Mouse (Mus musculus) limb, embryonic 13.5 days (tissue): ENCODE results near the gene Foxl1. TPM values are rescaled to one million over a fixed set of nuclear protein-coding genes. Genes with fewer than 3 reads are reported as not detected.

Experiments used
- ATAC-seq: fragments of 200-750 bp; cut with Nextera tagmentation; 2 replicates; pipeline ENCODE4 v1.8.0; 2017; ENCODE audit warnings: low read depth, moderate number of reproducible peaks, moderate TSS enrichment; ENCODE audit not compliant: low FRiP score
- H3K27ac ChIP-seq: fragments of 300-500 bp; sonication (generic); 2 replicates; pipeline ENCODE4 v1.5.1; 2015; ENCODE audit warnings: inconsistent platforms, mild to moderate bottlenecking, moderate library complexity
- H3K27me3 ChIP-seq: fragments of 300-500 bp; sonication (generic); 2 replicates; pipeline ENCODE4 v1.6.1; 2015; ENCODE audit warnings: mild to moderate bottlenecking, inconsistent platforms
- H3K36me3 ChIP-seq: fragments of 300-500 bp; sonication (generic); 2 replicates; pipeline ENCODE4 v1.6.1; 2015; ENCODE audit warnings: inconsistent platforms, mild to moderate bottlenecking, moderate library complexity
- H3K4me1 ChIP-seq: fragments of 300-500 bp; sonication (generic); 2 replicates; pipeline ENCODE4 v1.6.1; 2015; ENCODE audit warnings: inconsistent platforms
- H3K4me2 ChIP-seq: fragments of 300-500 bp; sonication (generic); replicated peaks from 2 replicates; pipeline ENCODE4 v1.6.1; 2015; ENCODE audit warnings: inconsistent platforms, mild to moderate bottlenecking, moderate library complexity
- H3K4me3 ChIP-seq: fragments of 300-500 bp; sonication (generic); 2 replicates; pipeline ENCODE4 v1.5.1; 2015; ENCODE audit warnings: moderate library complexity, mild to moderate bottlenecking, inconsistent platforms
- H3K9ac ChIP-seq: fragments of 300-500 bp; sonication (generic); 2 replicates; pipeline ENCODE4 v1.6.1; 2015; ENCODE audit warnings: mild to moderate bottlenecking, inconsistent platforms
- H3K9me3 ChIP-seq: fragments of 300-500 bp; sonication (generic); 2 replicates; pipeline ENCODE4 v1.6.1; 2016; ENCODE audit warnings: inconsistent platforms
- WGBS: fragments of 180-500 bp; shearing (Covaris S2); methylation state at CpG from one replicate; pipeline ENCODE4 v1.1.7; 2015; 5-methylcytosine and 5-hydroxymethylcytosine counted together
- microRNA-seq: library from miRNA; unstranded; fragments of <30 nt; microRNA quantifications from one replicate; pipeline ENCODE4, GENCODE M21; 2016
- polyA plus RNA-seq: library from polyadenylated mRNA; unstranded; fragments of >200 nt; fragmentation: Nextera tagmentation; extraction: Ambion mirVana; gene quantifications from 2 replicates; pipeline ENCODE4 v1.2.1, GENCODE M21; 2015

Gene Foxl1
- polyA plus RNA-seq, 1 experiment from 2014 or later = 0.15 TPM

- H3K27ac ChIP-seq = peak overlapping the region; percentile 53; the same call in 1 of the 2 replicates
- peaks cover 39% of the 10 kb centered on the region for H3K4me1 ChIP-seq
- peak overlapping the region; percentile 10; the same call in 1 of the 2 replicates for H3K9ac ChIP-seq
- 0 out of 2 replicates have a peak overlapping the region, but pooled peaks have one; percentile 22 for H3K4me3 ChIP-seq
- ATAC-seq = no peak; the same call in 1 of the 2 replicates
- H3K27me3 ChIP-seq = no peaks in the 10 kb centered on the region
- peak overlapping the region; percentile 58 for H3K4me2 ChIP-seq
- H3K36me3 ChIP-seq = no peaks in the 10 kb centered on the region
- WGBS = 40% methylated on average over 8 of the region's 8 CpGs
- no peaks in the 10 kb centered on the region for H3K9me3 ChIP-seq
Measured at GRCm38 (mm10) chr8:121175540-121176090, 47.9 kb downstream of the Foxl1 start.

DNA sequence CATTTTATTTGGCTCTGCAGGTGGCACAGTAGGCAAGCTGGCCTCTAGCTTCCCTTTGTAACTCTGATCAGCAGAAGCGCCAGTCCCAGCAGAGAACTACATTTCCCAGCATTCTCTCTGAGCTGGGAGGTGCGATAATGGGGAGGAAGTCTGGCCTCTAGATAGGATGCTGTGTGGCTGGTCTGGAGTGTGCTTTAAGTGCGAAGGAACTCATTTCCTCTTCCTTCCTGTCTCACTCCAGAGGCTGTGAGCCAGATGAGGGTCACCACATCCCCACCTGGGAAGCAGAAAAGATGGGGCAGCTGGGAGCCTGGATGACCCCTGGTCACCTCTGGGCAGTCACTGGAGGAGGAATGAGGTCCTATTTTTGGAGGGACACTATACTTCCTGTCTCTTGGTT, 48.6 kb downstream of the Foxl1 start:
- H3K27me3 ChIP-seq = no peaks in the 10 kb centered on the region
- no peak overlapping the region for H3K4me3 ChIP-seq
- H3K9me3 ChIP-seq = no peaks in the 10 kb centered on the region
- 0 out of 2 replicates have a peak, but pooled peaks have one; percentile 30 for ATAC-seq
- H3K36me3 ChIP-seq = no peaks in the 10 kb centered on the region
- no peak overlapping the region for H3K27ac ChIP-seq
- 13% methylated on average over 3 of the region's 3 CpGs for WGBS
- H3K4me1 ChIP-seq = peaks cover 39% of the 10 kb centered on the region
- no peak overlapping the region for H3K4me2 ChIP-seq
- no peak overlapping the region for H3K9ac ChIP-seq

Small RNAs within 50 kb of the gene (microRNA-seq; reads per million reads assigned to microRNA genes)
- not detected for gene Gm27530

Other genes with a start within 250 kb of the Foxl1 start
- gene Foxf1, start 43.6 kb upstream of the Foxl1 start, polyA plus RNA-seq = 0.43 and 0.86 TPM in 2 replicates
- gene Mthfsd, start 19.5 kb upstream of the Foxl1 start, polyA plus RNA-seq = 65.4 and 76.9 TPM in 2 replicates
- 7.5 and 8.3 TPM in 2 replicates for gene Foxc2, start 11.8 kb upstream of the Foxl1 start, polyA plus RNA-seq